ENCODE assay signal across 9 mouse cellular contexts in genomic region chr5:130089626-130090393, GRCm38 (mm10). TPM values are rescaled to one million over a fixed set of nuclear protein-coding genes. Genes with fewer than 3 reads are reported as not detected.
DNase-seq lines count a peak whose midpoint lies in the region; ATAC-seq and TF ChIP-seq lines count a peak whose summit lies in the region.
"Had no signal": no experiment of that assay in that cellular context is flagged by ENCODE, and none has a peak within 500 bp of the region (broad histone marks: within the 10 kb centered on the region; RNA-seq: fewer than 3 reads in every experiment).

No protein-coding gene starts in this region.

- in situ Hi-C loops in Patski (cut with MboI; ENCODE audit: low pct_unique_long_range_greater_than_20kb): no loop called here

- CTCF ChIA-PET in Patski (lab: Charles Lee): interaction anchor here (0.9 to 2.7 kb wide), 2 partner anchors 10 to 14 kb away, joined by 3 to 8 read pairs; no protein-coding TSS in a partner anchor

- no peak for ATAC-seq in limb, embryonic 13.5 days (ENCODE audit: low FRiP score, low read depth)
- peak; percentile 96 for ATAC-seq in Patski
- ATAC-seq in hindbrain, embryonic 13.5 days (ENCODE audit: low FRiP score): no peak
- ATAC-seq: midbrain, embryonic 13.5 days had no signal

- POLR2A ChIA-PET in Patski (lab: Charles Lee): no interaction called here

- no peak overlapping the region for H3K9ac ChIP-seq in limb, embryonic 13.5 days
- no peak overlapping the region for H3K9ac ChIP-seq in hindbrain, embryonic 13.5 days
- H3K9ac ChIP-seq: midbrain, embryonic 13.5 days had no signal

- no peak for TF ChIP-seq POLR2A in kidney, adult 2 months (IDR thresholded peaks at IDR 0.05; ENCODE audit: low read depth, low read length)

- H3K4me1 ChIP-seq in limb, embryonic 13.5 days: no peaks in the 10 kb centered on the region
- H3K4me1 ChIP-seq in limb, embryonic 10.5 days: peaks cover 3% of the 10 kb centered on the region; the same call in 1 of the 2 replicates
- peaks cover 20% of the 10 kb centered on the region for H3K4me1 ChIP-seq in megakaryocyte, embryonic 14.5 days
- no peaks in the 10 kb centered on the region; the same call in 1 of the 2 replicates for H3K4me1 ChIP-seq in hindbrain, embryonic 13.5 days (replicated peaks)
- no peaks in the 10 kb centered on the region; the same call in 1 of the 2 replicates for H3K4me1 ChIP-seq in kidney, adult 2 months (ENCODE audit: control insufficient read depth, insufficient read depth, low read length)
- H3K4me1 ChIP-seq: midbrain, embryonic 13.5 days had no signal

- peaks cover 48% of the 10 kb centered on the region for H3K36me3 ChIP-seq in limb, embryonic 13.5 days
- peaks cover 47% of the 10 kb centered on the region for H3K36me3 ChIP-seq in limb, embryonic 10.5 days
- H3K36me3 ChIP-seq in megakaryocyte, embryonic 14.5 days (replicated peaks; ENCODE audit: low read length): no peaks in the 10 kb centered on the region
- H3K36me3 ChIP-seq in hindbrain, embryonic 13.5 days: peaks cover 22% of the 10 kb centered on the region
- no peaks in the 10 kb centered on the region for H3K36me3 ChIP-seq in kidney, adult 2 months (ENCODE audit: control insufficient read depth, insufficient read depth, low read length)

- H3K4me2 ChIP-seq in limb, embryonic 13.5 days (replicated peaks): no peak overlapping the region
- no peak overlapping the region for H3K4me2 ChIP-seq in hindbrain, embryonic 13.5 days
- H3K4me2 ChIP-seq: midbrain, embryonic 13.5 days had no signal

- H3K9me3 ChIP-seq in limb, embryonic 13.5 days: no peaks in the 10 kb centered on the region
- H3K9me3 ChIP-seq in limb, embryonic 10.5 days (replicated peaks): no peaks in the 10 kb centered on the region
- peaks cover 7% of the 10 kb centered on the region; the same call in 1 of the 2 replicates for H3K9me3 ChIP-seq in megakaryocyte, embryonic 14.5 days
- H3K9me3 ChIP-seq in hindbrain, embryonic 13.5 days: no peaks in the 10 kb centered on the region
- H3K9me3 ChIP-seq: midbrain, embryonic 13.5 days had no signal

- H3K4me3 ChIP-seq in limb, embryonic 13.5 days: no peak overlapping the region
- H3K4me3 ChIP-seq in limb, embryonic 10.5 days: no peak overlapping the region
- peak overlapping the region; percentile 84 for H3K4me3 ChIP-seq in megakaryocyte, embryonic 14.5 days (replicated peaks)
- H3K4me3 ChIP-seq in hindbrain, embryonic 13.5 days: no peak overlapping the region
- H3K4me3 ChIP-seq in kidney, adult 2 months (ENCODE audit: insufficient read depth, low read depth, low read length): no peak overlapping the region
- H3K4me3 ChIP-seq: midbrain, embryonic 13.5 days had no signal

- no peak for TF ChIP-seq CTCF in Patski (IDR thresholded peaks at IDR 0.05)
- TF ChIP-seq CTCF in kidney, adult 2 months (conservative IDR thresholded peaks at IDR 0.05; ENCODE audit: insufficient read depth, insufficient read length, low read depth, low read length): no peak

- H3K27ac ChIP-seq in limb, embryonic 13.5 days: peak overlapping the region; percentile 63; the same call in 1 of the 2 replicates
- H3K27ac ChIP-seq in limb, embryonic 10.5 days: no peak overlapping the region
- no peak overlapping the region for H3K27ac ChIP-seq in hindbrain, embryonic 13.5 days
- no peak overlapping the region for H3K27ac ChIP-seq in kidney, adult 2 months (ENCODE audit: insufficient read depth, low read depth, low read length)
- H3K27ac ChIP-seq: midbrain, embryonic 13.5 days had no signal

- 88% methylated on average over 18 of the region's 18 CpGs for WGBS in limb, embryonic 13.5 days
- WGBS in limb, embryonic 10.5 days: 93% methylated on average over 18 of the region's 18 CpGs
- WGBS in hindbrain, embryonic 13.5 days: 91% methylated on average over 18 of the region's 18 CpGs
- 72% methylated on average over 18 of the region's 18 CpGs for WGBS in kidney, adult 2 months

- no peaks in the 10 kb centered on the region for H3K27me3 ChIP-seq in limb, embryonic 13.5 days
- no peaks in the 10 kb centered on the region for H3K27me3 ChIP-seq in limb, embryonic 10.5 days (ENCODE audit: low read depth, poor library complexity, severe bottlenecking)
- H3K27me3 ChIP-seq in Patski: no peaks in the 10 kb centered on the region
- peaks cover 51% of the 10 kb centered on the region for H3K27me3 ChIP-seq in megakaryocyte, embryonic 14.5 days (replicated peaks)
- no peaks in the 10 kb centered on the region for H3K27me3 ChIP-seq in hindbrain, embryonic 13.5 days
- no peaks in the 10 kb centered on the region for H3K27me3 ChIP-seq in kidney, adult 2 months (replicated peaks; ENCODE audit: control insufficient read depth, insufficient read depth, low read length)
- H3K27me3 ChIP-seq: midbrain, embryonic 13.5 days had no signal

- no peak for DNase-seq in limb, embryonic 10.5 days (ENCODE audit: low spot score)
- peak; percentile 51 for DNase-seq in Patski (ENCODE audit: low read depth, low spot score)
- DNase-seq in fibroblast of lung, adult 2 months (ENCODE audit: low read depth): peak; percentile 80
- no peak for DNase-seq in kidney, adult 2 months
- DNase-seq in thymus, postnatal 36 days: no peak

RNA-seq across cellular contexts. Expression of gene Tpst1, which starts 16.7 kb away (rescaled TPM):
- 99.2 and 104 TPM in 2 replicates for polyA plus RNA-seq in limb, embryonic 13.5 days (2015; fragmentation: Nextera tagmentation; extraction: Ambion mirVana)
- 65.4 and 65.6 TPM in 2 replicates for polyA plus RNA-seq in limb, embryonic 10.5 days (2016; fragmentation: Nextera tagmentation; extraction: Ambion mirVana)
- 18.3 TPM for polyA plus RNA-seq in Patski (2021)
- polyA plus RNA-seq in megakaryocyte, embryonic 14.5 days (2012; ENCODE audit: insufficient read depth, low replicate concordance): 1.1 and 6.0 TPM in 2 replicates
- 52.5 and 52.8 TPM in 2 replicates for polyA plus RNA-seq in hindbrain, embryonic 13.5 days (2015; fragmentation: Nextera tagmentation; extraction: Ambion mirVana)
- polyA plus RNA-seq in kidney, adult 2 months (2012; rRNA removed): 8.0 and 8.7 TPM in 2 replicates

RNA-seq across cellular contexts. Expression of gene Kctd7, which starts 54.9 kb away (rescaled TPM):
- 6.7 and 7.0 TPM in 2 replicates for polyA plus RNA-seq in limb, embryonic 13.5 days (2015; fragmentation: Nextera tagmentation; extraction: Ambion mirVana)
- polyA plus RNA-seq in limb, embryonic 10.5 days (2016; fragmentation: Nextera tagmentation; extraction: Ambion mirVana): 3.4 and 4.7 TPM in 2 replicates
- 5.1 TPM for polyA plus RNA-seq in Patski (2021)
- polyA plus RNA-seq in megakaryocyte, embryonic 14.5 days (2012; ENCODE audit: insufficient read depth, low replicate concordance): 4.7 and 5.5 TPM in 2 replicates
- polyA plus RNA-seq in hindbrain, embryonic 13.5 days (2015; fragmentation: Nextera tagmentation; extraction: Ambion mirVana): 13.2 and 13.7 TPM in 2 replicates
- 2.4 and 4.3 TPM in 2 replicates for polyA plus RNA-seq in kidney, adult 2 months (2012; rRNA removed)

Comparison
In these comparisons a context has a peak if more than half of its experiments do, and no peak if none do; other contexts are left out.
1. DNase-seq: peak in Patski (single experiment) and fibroblast of lung, adult 2 months (single experiment); none in limb, embryonic 10.5 days (single experiment), kidney, adult 2 months (single experiment) and thymus, postnatal 36 days (0 of 2).